Mouse (Mus musculus) bone marrow macrophage, adult 2 months (primary cell): Measurements from ENCODE around the gene Trpm6.

Experiments used
- CTCF ChIP-seq: IDR thresholded peaks from 2 replicates; pipeline ENCODE4 v1.5.1; 2012; ENCODE audit warnings: low read depth, mild to moderate bottlenecking, low read length, moderate library complexity
- POLR2A ChIP-seq: IDR thresholded peaks from 2 replicates; pipeline ENCODE4 v1.6.1; 2012; ENCODE audit warnings: mild to moderate bottlenecking, low read depth, low read length, borderline replicate concordance

- TF ChIP-seq CTCF (no peak), POLR2A (no peak)
Observed at GRCm38 (mm10) chr19:18842626-18843025, 92.8 kb downstream of the Trpm6 start.
